Mouse (Mus musculus): ENCODE measurements at regions not wholly inside any gene's neighbourhood (a gene's known extent, or its start where the extent isn't known, plus 50 kb on each side); places are given as distances from the start of the nearest gene placed in this dataset.

DNA sequence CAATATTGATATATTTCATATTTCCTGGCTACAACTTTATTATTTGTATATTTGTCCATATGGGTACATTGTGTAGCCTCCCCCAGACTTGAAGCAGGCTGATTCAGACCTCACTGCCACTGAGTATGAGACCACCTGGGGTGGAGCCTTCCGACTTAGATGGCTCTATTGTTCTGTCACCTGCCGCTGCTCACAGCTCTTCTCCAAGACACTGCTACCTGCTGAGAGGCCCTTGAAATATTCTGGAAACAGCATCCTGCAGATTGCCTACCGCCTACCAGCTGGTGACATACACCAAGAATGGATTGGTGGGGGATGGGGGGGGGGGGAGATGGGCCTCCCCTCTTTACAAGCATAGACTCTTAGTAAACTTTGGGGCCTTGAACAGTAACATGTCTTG is 2778.7 kb downstream of the Gm37988 start:
- no peak for DNase-seq
- intact Hi-C loops (cut with DNase I) = no loop called here

- no peak for DNase-seq
- intact Hi-C loops (cut with DNase I) = no loop called here
Measured at GRCm38 (mm10) chr1:7591327-7591726, 2783.6 kb downstream of the Gm37988 start.
